Mouse (Mus musculus): ENCODE measurements at regions not wholly inside any gene's neighbourhood (a gene's known extent, or its start where the extent isn't known, plus 50 kb on each side); places are given as distances from the start of the nearest gene placed in this dataset.

DNA sequence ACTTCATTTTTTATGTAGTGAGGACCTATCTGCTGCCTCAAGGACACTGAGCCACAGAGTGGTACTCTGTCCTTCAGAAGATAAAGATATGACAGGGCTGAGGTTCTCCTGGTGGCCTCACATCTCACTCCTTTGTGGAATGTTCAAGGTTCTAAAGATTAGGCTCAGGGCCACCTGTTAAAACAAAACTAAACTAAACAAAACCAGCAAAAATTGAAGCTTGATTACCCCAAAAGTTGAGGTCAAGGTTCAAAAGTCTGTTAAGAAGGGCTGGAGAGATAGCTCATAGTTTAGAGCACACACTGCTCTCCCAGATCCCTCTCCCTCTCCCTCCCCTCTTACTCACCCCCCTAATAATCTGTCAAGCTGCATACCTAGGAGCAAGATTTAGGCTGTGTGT is 90.7 kb upstream of the Trim24 start:
- TF ChIP-seq POLR2A (IDR thresholded peaks at IDR 0.05; ENCODE audit: insufficient read depth, low read length) (no peak), CTCF (IDR thresholded peaks at IDR 0.05; ENCODE audit: low read depth, low read length) (no peak), EP300 (IDR thresholded peaks at IDR 0.05; ENCODE audit: insufficient read depth, low read depth, low read length) (no peak)
